Mouse (Mus musculus) c-Kit-negative CD71-positive TER-119-positive erythroid progenitor cells, embryonic 14.5 days (primary cell): ENCODE data around the gene Samd4b.
"Not testable (repeated sequence)": the region's sequence is repeated elsewhere in the genome, so short reads cannot be mapped to it uniquely, and the experiment has no call there.

Experiments
- DNase-seq: peaks from one replicate; pipeline ENCODE4 v3.0.0-alpha.2; 2013; ENCODE audit warnings: low read depth, low spot score

Gene Samd4b

DNA sequence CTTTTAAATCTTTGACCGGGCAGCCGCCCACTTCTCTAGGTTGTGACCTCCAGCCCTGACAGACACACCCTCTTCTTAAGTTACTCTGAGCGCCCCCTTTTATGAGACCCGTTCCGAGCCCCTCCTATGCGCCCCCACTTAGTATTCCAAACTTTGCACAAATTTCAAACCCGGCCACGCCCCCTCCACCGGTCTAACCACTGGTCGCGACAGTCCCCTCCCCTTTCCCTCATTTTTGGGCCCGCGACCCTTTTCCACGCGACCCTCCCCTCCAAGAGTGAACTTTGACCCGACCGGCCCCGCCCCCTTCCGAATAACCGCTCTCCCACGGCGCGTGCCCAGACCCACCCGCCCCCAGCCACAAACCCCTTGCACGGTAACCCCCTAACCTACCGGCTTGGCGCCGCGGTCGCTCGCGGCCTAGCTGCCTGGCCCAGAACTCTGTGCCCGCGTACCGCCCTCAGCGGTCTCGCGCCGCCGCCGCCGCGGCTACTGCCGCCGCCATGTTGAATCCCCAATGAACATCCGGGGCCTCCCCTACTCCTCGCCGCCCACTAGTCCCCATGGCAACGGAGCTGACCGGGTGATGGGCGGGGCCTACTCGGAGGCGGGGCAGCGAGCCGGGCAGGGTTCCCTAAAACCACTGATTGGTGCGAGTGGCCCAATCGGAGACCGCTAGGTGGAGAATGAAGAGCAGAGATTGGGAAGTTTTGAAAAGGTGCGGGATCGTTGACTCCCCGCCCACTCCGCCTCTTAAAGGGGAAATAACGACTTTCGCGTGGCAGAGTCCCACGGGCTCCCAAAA is at the start of gene Samd4b, which contains the start of gene Pak4:
Samd4b (minus strand) TSS at position 503 of the 805 bp plus-strand sequence.
Pak4 (minus strand) TSS at position 544 of the 805 bp plus-strand sequence.
- DNase-seq: peak; percentile 98

DNA sequence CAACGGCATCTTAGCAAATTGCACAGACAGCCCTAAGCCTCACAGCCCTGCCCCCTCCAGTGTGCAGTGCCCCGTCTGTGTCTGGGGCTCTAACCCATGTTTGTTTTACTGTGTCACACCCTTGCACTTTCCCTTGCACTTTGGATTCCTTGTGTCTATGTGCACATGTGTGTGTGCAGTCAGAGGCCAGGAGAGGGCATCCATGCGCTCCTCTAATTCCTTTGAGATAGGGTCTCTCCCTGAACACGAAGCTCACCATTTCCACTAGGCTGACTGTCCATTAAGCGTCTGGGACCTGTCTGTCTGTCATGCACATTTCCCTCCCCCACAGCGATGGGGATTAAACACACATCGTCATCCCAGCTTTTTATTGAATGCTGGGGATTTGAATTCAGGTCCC is 49.1 kb upstream of the Samd4b start:
- DNase-seq: no peak

DNA sequence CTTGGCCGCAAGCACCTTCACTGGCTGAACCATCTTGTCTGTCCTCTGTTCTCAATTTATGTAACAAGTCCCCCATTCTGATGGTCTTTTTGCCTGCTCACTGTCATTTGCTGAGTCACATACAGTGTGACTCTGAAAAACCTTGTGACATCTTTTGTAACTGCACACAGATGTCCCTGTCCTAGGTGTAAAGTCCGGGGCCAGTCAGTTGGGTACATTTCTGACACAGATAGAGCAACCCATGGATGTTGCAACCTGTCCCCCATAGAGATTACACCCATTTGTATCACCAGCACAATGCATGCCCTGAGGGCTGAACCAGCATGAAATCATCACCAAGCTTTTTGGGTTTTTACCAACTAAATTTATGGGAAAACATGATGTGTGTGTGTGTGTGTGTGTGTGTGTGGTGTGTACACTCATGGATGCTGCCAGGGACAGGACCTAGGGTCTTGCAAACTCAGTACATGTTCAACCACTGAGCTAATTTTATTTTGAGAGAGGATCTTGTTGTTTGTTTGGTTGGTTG is 48.1 kb upstream of the Samd4b start:
- no peak for DNase-seq

GRCm38 (mm10) chr7:28645366-28645765 is 47.4 kb upstream of the Samd4b start:
- no peak for DNase-seq

DNA sequence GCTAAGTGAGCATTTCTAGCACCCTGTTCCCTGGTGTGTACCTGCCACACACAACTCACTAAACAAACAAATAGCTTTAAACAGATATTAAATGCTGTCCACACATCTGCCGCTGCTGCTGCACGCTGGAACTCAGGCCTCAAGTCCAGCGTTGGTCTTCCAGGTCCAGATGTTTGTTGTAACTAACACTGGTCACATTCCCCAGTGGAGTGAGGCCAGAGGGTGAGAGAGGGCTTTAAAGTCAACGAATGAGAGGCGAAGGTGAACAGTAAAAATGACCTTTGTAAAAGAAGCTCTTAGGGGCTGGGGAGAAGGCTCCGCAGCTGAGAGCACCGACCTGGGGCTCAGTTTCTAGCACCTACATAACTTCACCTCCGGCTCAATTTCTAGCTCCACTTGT is 43.6 kb upstream of the Samd4b start:
- no peak for DNase-seq

DNA sequence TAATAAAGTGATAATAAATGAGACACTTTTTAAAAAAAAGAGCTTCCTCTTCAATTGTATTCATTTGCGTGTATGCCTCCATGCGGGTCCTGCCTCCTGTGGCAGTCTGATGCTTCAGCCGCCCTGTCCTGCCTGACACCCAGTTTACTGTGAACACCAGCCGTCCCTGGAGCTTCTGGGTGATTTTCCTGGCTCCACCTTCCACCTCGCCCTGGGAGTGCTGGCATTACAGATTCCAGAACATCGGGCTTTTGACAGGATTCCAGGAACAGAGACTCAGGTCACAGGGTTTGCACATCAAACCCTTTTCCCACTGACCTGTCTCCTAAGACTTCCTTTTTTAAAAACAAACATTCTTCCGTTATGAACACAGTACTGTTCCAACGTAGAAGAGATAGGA is 39.6 kb upstream of the Samd4b start:
- no peak for DNase-seq

DNA sequence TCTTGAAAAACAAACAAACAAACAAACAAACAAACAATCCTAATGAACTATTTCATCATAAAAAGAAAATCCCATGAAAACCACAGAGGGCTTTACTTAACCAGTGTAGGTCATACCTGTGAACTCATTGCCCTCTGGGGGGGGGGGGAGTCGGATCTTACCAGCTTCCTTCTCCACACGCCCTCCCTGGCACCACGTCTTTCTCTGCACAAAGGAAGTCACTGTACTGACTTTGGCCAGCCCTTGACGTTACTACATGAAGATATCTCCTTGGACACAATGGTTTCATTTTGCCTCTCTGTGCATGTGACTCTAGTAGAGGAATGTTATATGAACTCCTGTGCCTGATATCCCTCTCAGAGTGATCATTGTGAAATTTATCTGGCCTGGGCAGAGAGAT is 36.2 kb upstream of the Samd4b start:
- DNase-seq: no peak

GRCm38 (mm10) chr7:28631073-28631472 is 33.1 kb upstream of the Samd4b start, which contains the start of gene Acp7:
Gene Acp7 (minus strand): TSS chr7:28631332.
- no peak for DNase-seq

DNA sequence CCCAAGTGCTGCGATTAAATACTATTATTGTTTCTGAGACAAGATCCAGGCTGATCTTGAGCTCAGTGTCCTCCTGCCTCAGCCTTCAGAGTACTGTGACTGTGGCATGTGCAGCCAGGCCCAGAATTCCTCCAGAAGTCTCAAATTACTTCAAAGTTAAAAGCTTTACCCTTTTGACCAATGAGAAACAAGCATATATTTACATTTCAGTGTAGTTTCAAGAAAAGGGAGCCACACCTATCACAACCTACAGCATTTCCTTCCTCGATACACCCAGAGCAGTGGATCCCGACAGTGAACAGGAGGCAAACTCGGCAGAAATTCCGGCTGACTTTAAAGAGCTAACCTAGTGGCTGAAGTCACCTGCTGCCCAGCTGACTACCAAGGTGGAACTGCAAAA is 26.8 kb upstream of the Samd4b start:
- no peak for DNase-seq

- DNase-seq: no peak
Observed at GRCm38 (mm10) chr7:28619098-28619715, 21.3 kb upstream of the Samd4b start.

- DNase-seq: no peak
Observed at GRCm38 (mm10) chr7:28605951-28606350, 8.0 kb upstream of the Samd4b start.

- DNase-seq: not testable (repeated sequence)
Observed at GRCm38 (mm10) chr7:28603788-28604187, 5.8 kb upstream of the Samd4b start.

DNA sequence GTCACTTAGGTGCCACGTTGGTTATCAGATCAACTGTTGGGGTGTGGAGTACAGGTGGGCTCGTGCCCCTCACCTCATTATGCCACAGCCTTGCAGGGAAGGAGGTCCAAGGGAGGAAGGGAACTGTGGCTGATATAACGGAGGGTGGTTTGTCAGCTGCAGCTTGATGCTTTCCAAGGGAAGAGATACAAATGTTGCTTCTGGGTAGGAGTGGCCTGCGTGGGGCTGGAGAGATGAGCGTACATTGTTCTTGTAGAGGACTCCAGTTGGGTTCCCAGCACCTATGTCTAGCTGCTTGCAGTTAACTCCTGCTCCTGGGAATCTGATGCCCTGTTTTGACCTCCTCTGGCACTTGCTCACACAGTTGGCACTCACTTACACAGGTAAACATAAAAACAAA is 5.2 kb upstream of the Samd4b start:
- no peak for DNase-seq

DNA sequence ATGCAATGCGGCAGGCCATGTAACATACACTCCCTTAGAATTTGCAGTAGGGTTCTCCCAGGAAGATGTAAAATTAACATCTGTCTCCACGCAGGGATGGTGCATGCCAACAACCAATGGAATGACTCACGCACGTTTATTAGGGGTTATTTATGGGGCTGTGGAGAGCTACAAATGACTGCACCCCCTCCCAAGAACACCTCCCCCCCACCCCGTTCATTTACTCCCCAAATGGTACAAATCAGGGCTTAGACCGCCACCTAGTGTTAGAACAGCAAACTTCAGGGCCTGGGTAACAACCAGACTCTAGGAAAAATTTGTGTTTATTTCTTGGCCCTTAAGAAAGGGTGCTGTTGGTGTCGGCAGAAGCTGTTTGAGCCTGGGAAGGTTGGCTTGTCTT is 3.7 kb upstream of the Samd4b start:
- DNase-seq: peak; percentile 53

GRCm38 (mm10) chr7:28601029-28601428 is 3.1 kb upstream of the Samd4b start:
- DNase-seq: peak; percentile 54

- no peak for DNase-seq
Observed at GRCm38 (mm10) chr7:28598951-28599350, 1.0 kb upstream of the Samd4b start.

DNA sequence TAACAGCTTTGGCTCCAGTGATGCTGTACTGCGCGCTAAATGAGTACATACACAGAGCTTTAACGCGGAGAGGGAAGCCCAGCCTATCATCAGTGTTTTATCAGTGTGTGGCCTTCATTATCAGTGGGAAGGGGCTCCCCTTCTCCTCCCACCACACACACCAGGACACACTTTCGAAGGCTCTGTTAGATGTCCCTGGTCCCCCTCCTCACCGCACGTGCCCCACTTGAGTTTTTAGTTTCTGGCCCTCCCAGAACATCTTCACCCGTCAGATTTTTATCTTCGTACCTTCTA is 720 bp downstream of the Samd4b start:
- no peak for DNase-seq

- peak; percentile 89 for DNase-seq
Observed at GRCm38 (mm10) chr7:28596436-28597276, 1.3 kb downstream of the Samd4b start.

- no peak for DNase-seq
Observed at GRCm38 (mm10) chr7:28595751-28596435, 2.1 kb downstream of the Samd4b start.

DNA sequence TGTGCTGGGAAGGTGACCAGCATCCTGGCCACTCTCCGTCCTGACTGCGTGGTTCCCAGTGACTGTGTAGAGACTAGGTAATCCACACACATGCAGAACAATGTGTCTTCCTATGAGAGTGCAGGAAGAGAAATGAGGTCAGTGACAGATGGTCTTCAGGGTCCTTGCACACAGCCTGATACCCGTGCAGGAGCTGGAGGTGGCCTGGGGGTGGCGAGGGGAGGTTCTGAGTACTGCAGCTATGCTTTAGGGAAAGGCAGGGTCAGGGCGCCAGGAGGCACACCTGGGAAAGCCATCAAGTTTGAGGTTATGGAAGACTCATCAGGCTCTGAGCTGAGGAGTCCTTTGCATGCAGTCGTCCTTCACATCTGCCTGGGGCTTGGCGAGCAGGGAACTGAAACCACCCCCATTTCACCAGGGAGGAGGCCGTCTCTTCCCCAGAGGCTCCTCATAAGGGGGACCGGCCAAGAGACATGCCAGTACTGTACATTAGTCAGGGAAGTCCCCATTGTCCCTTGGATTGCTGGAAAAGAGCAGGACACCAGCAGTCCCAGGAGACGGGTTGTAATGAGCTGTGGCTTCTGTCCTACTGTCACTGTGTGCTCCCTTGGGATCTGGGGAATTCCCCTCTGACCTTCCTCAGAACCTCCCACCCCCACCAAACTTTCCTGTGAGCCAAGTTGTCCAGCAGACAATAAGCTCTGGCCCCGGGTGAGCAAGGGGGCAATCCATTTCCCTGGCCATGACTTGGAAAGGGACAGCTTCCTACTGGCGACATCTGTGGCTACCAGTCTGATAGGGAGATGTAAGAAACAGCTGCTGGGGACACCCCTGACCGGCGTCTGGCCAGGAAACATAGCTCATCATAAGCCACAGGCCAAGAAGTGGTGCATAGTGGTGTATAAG is 4.5 kb downstream of the Samd4b start:
- no peak for DNase-seq
